Mouse (Mus musculus): Measurements from ENCODE around the gene Luc7l3.

DNA sequence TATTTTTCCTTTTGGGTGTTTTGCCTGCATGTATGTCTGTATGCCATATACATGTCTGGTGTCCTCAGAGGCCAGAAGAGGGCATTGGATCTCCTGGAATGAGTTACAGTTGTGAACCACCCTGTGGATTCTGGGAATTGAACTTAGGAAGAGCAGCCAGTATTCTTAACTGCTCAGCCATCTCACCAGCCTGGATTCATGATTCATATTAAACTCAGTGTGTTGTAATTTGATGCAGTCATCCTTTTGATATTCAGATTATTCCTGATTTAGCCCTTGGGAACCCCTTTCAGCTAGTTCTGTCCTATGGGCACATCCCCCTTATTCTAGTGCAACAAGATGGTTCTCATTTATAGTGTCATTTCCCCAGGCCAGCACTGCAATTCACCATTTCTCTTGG lies 14.8 kb upstream of the Luc7l3 start:
- TF ChIP-seq POLR2A (IDR thresholded peaks at IDR 0.05; ENCODE audit: borderline replicate concordance, extremely low read depth, low read depth, low read length): no peak
- TF ChIP-seq CTCF (IDR thresholded peaks at IDR 0.05; ENCODE audit: insufficient read depth, low read length): no peak

Data from lung, adult 2 months (tissue).